Mouse (Mus musculus) spleen, postnatal 14 days (tissue): ENCODE data around the gene Zbtb8os.

Source experiments
- DNase-seq, 2 experiments: peaks; one replicate each; pipeline ENCODE4 v3.0.0; 2021 to 2022; ENCODE audit warnings: low spot score in 2 of 2

Gene Zbtb8os

GRCm38 (mm10) chr4:129376961-129377545 lies 41.6 kb downstream of the Zbtb8os start:
- peak; percentile 31 to 33 for DNase-seq

- DNase-seq, result peak; percentile 14 to 29
Observed at GRCm38 (mm10) chr4:129377601-129378390, 42.3 kb downstream of the Zbtb8os start, which contains the start of gene Zbtb8a. Zbtb8a (minus strand) TSS chr4:129378116.

- DNase-seq, result no peak
Observed at GRCm38 (mm10) chr4:129379805-129380204, 44.3 kb downstream of the Zbtb8os start.

- DNase-seq, result no peak
Observed at GRCm38 (mm10) chr4:129381148-129381547, 45.7 kb downstream of the Zbtb8os start.

- DNase-seq, result no peak
Observed at GRCm38 (mm10) chr4:129382029-129382428, 46.5 kb downstream of the Zbtb8os start.

- DNase-seq, result no peak
Observed at GRCm38 (mm10) chr4:129382488-129382887, 47.0 kb downstream of the Zbtb8os start.

- DNase-seq, result no peak
Observed at GRCm38 (mm10) chr4:129383586-129383985, 48.1 kb downstream of the Zbtb8os start.

- no peak for DNase-seq
Observed at GRCm38 (mm10) chr4:129384440-129384839, 48.9 kb downstream of the Zbtb8os start.

GRCm38 (mm10) chr4:129385685-129386084 lies 50.2 kb downstream of the Zbtb8os start:
- DNase-seq, result no peak

GRCm38 (mm10) chr4:129386269-129386946 lies 50.9 kb downstream of the Zbtb8os start:
- no peak for DNase-seq

- no peak for DNase-seq
Observed at GRCm38 (mm10) chr4:129386989-129387388, 51.5 kb downstream of the Zbtb8os start.

- no peak for DNase-seq
Observed at GRCm38 (mm10) chr4:129388404-129388803, 52.9 kb downstream of the Zbtb8os start.

GRCm38 (mm10) chr4:129390216-129390743 lies 54.8 kb downstream of the Zbtb8os start:
- DNase-seq, result no peak

GRCm38 (mm10) chr4:129390936-129391557 lies 55.6 kb downstream of the Zbtb8os start:
- no peak for DNase-seq

GRCm38 (mm10) chr4:129394089-129394870 lies 58.8 kb downstream of the Zbtb8os start:
- DNase-seq, result no peak

- no peak for DNase-seq
Observed at GRCm38 (mm10) chr4:129396960-129397359, 61.5 kb downstream of the Zbtb8os start.

- no peak for DNase-seq
Observed at GRCm38 (mm10) chr4:129399813-129400212, 64.3 kb downstream of the Zbtb8os start.
